Mouse (Mus musculus): ENCODE data around the gene Trim44. TPM values are rescaled to one million over a fixed set of nuclear protein-coding genes. Genes with fewer than 3 reads are reported as not detected.

Gene Trim44
- polyA plus RNA-seq, 1 experiment from 2014 or later = 57.1 TPM

GRCm38 (mm10) chr2:102362266-102362665 is 45.4 kb downstream of the Trim44 start:
- Histone ChIP-seq H3K36me3 (ENCODE audit: control insufficient read depth, insufficient read depth, low read length) (no peaks in the 10 kb centered on the region), H3K4me3 (ENCODE audit: low read depth, low read length) (no peak overlapping the region), H3K27ac (ENCODE audit: low read length) (no peak overlapping the region), H3K4me1 (ENCODE audit: control insufficient read depth, insufficient read depth, low read length) (peaks cover 3% of the 10 kb centered on the region), H3K27me3 (ENCODE audit: control insufficient read depth, insufficient read depth, low read depth, low read length) (no peaks in the 10 kb centered on the region), H3K4me2 (ENCODE audit: low read length) (no peak overlapping the region), H3K9me3 (replicated peaks; ENCODE audit: control insufficient read depth, low read length, poor library complexity, severe bottlenecking) (no peaks in the 10 kb centered on the region), H3K9ac (ENCODE audit: low read depth, low read length) (no peak overlapping the region)
- 92% methylated on average over 2 of the region's 2 CpGs for WGBS
- no peak for ATAC-seq

DNA sequence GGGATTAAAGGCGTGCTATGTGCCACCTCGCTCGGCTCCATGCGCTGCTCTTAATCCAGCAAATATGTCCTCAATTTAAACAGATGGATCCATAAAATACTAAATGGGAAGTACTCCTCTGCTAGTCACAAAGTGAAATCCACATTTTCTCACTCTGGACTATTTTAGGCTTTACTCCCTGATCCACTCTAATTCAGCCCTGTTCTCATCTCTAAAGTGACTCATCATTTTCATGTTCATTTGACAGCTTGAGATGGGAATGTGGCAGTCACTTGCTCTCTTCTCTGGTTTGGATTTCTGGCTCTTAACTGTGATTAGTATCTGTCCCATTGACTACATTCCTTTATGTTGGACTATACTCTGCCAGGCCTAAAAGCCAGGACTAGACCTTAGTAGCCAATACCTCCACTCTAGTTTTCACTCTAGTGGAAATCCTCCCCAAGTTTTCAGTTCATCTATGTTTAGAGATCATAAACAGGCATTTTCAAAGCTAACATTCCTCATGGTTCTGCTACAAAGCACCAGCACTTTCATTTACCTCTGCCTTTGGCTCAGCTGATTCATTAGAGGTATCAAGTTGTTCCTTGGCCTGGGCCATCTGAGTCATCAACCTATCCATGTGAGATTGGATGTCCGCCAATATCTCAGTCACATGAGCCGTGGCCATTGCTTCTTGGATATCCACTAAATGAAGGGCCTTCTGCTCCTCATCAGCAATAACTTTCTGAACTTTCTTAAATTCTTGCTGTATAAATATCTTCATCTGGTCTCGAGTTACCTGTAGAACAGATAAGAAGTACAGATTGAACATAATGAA is 50.5 kb downstream of the Trim44 start:
- no peaks in the 10 kb centered on the region for H3K9me3 ChIP-seq (replicated peaks; ENCODE audit: control insufficient read depth, low read length, poor library complexity, severe bottlenecking)
- no peak overlapping the region for H3K9ac ChIP-seq (ENCODE audit: low read depth, low read length)
- H3K27me3 ChIP-seq (ENCODE audit: control insufficient read depth, insufficient read depth, low read depth, low read length) = no peaks in the 10 kb centered on the region
- WGBS = over 99% methylated on average over 7 of the region's 7 CpGs
- H3K4me1 ChIP-seq (ENCODE audit: control insufficient read depth, insufficient read depth, low read length) = peaks cover 2% of the 10 kb centered on the region; the same call in 1 of the 2 replicates
- no peak for ATAC-seq
- no peak overlapping the region for H3K4me2 ChIP-seq (ENCODE audit: low read length)
- H3K27ac ChIP-seq (ENCODE audit: low read length) = no peak overlapping the region
- H3K36me3 ChIP-seq (ENCODE audit: control insufficient read depth, insufficient read depth, low read length) = peaks cover 7% of the 10 kb centered on the region
- no peak overlapping the region for H3K4me3 ChIP-seq (ENCODE audit: low read depth, low read length)

DNA sequence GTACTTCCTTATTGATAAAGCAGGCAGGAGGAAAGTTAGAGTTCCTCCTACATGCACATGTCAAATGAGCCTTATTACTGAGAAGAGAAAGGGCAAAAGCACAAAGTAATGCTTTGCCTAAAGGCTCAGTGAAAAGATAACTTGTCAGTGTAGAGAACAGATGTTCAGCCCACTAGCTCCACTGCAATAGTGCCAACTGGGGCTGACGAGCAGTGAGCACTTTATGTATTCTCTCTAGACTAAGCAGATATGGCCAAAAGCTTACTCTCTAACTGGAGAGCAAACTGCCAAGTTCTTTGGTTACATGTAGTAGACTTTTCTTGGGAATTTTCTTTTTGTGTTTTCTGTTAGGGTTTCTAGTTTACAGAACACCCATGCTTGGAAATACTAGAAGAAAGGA is 53.6 kb downstream of the Trim44 start:
- Histone ChIP-seq H3K4me3 (ENCODE audit: low read depth, low read length) (no peak overlapping the region), H3K27ac (ENCODE audit: low read length) (no peak overlapping the region), H3K4me2 (ENCODE audit: low read length) (no peak overlapping the region), H3K9me3 (replicated peaks; ENCODE audit: control insufficient read depth, low read length, poor library complexity, severe bottlenecking) (no peaks in the 10 kb centered on the region), H3K36me3 (ENCODE audit: control insufficient read depth, insufficient read depth, low read length) (peaks cover 7% of the 10 kb centered on the region), H3K27me3 (ENCODE audit: control insufficient read depth, insufficient read depth, low read depth, low read length) (no peaks in the 10 kb centered on the region), H3K4me1 (ENCODE audit: control insufficient read depth, insufficient read depth, low read length) (no peaks in the 10 kb centered on the region), H3K9ac (ENCODE audit: low read depth, low read length) (no peak overlapping the region)
- ATAC-seq = no peak
- 82% methylated on average over 1 of the region's 1 CpGs for WGBS

DNA sequence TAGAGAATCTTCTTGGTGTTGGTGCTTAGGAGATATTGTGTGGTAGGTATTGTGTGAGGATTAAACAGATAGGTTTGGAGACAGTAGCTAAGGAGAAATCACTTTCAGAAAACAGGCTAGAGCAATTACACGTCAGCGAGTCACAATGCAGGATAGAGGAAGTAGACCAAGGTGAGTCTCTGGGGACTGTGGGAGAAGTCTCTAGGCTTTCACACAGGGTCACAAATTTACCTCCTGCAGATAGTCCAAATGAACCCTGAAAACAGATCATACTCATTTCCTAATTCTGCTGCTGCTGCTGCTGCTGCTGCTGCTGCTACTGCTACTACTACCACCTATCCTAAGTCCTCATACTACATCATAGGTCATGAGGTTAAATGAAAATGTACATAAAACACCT is 66.2 kb downstream of the Trim44 start:
- no peak overlapping the region for H3K4me2 ChIP-seq (ENCODE audit: low read length)
- no peaks in the 10 kb centered on the region for H3K27me3 ChIP-seq (ENCODE audit: control insufficient read depth, insufficient read depth, low read depth, low read length)
- ATAC-seq = no peak
- peaks cover 9% of the 10 kb centered on the region for H3K4me1 ChIP-seq (ENCODE audit: control insufficient read depth, insufficient read depth, low read length)
- WGBS = 84% methylated on average over 2 of the region's 2 CpGs
- no peak overlapping the region for H3K27ac ChIP-seq (ENCODE audit: low read length)
- H3K36me3 ChIP-seq (ENCODE audit: control insufficient read depth, insufficient read depth, low read length) = no peaks in the 10 kb centered on the region
- H3K4me3 ChIP-seq (ENCODE audit: low read depth, low read length) = no peak overlapping the region
- H3K9me3 ChIP-seq (replicated peaks; ENCODE audit: control insufficient read depth, low read length, poor library complexity, severe bottlenecking) = no peaks in the 10 kb centered on the region
- no peak overlapping the region for H3K9ac ChIP-seq (ENCODE audit: low read depth, low read length)

- no peak for ATAC-seq
- Histone ChIP-seq H3K36me3 (ENCODE audit: control insufficient read depth, insufficient read depth, low read length) (no peaks in the 10 kb centered on the region), H3K4me3 (ENCODE audit: low read depth, low read length) (no peak overlapping the region), H3K9me3 (replicated peaks; ENCODE audit: control insufficient read depth, low read length, poor library complexity, severe bottlenecking) (no peaks in the 10 kb centered on the region), H3K4me2 (ENCODE audit: low read length) (no peak overlapping the region), H3K4me1 (ENCODE audit: control insufficient read depth, insufficient read depth, low read length) (peaks cover 10% of the 10 kb centered on the region), H3K9ac (ENCODE audit: low read depth, low read length) (no peak overlapping the region), H3K27me3 (ENCODE audit: control insufficient read depth, insufficient read depth, low read depth, low read length) (no peaks in the 10 kb centered on the region), H3K27ac (ENCODE audit: low read length) (no peak overlapping the region)
- 63% methylated on average over 1 of the region's 1 CpGs for WGBS
These were observed 70.8 kb downstream of the Trim44 start for GRCm38 (mm10) chr2:102336816-102337215.

DNA sequence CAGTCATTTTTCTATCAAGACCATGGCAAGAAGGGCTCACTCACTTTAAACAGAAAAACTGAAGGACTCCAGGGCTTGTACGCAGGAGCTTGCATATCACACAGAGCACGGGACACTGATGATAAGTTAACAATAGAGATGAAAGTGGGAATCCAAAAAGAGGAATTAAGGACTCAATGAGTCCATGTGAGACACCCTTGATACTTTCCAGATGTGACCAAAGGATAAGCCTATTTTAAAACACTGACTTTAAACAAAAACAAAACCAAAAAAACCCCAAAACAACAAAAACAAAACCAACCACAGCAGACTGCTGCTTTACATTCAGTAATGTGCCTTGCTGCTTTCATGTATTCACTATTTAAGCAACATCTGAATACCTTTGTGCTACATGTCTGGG is 75.7 kb downstream of the Trim44 start:
- no peaks in the 10 kb centered on the region for H3K9me3 ChIP-seq (replicated peaks; ENCODE audit: control insufficient read depth, low read length, poor library complexity, severe bottlenecking)
- H3K4me1 ChIP-seq (ENCODE audit: control insufficient read depth, insufficient read depth, low read length) = peaks cover 6% of the 10 kb centered on the region
- H3K36me3 ChIP-seq (ENCODE audit: control insufficient read depth, insufficient read depth, low read length) = no peaks in the 10 kb centered on the region
- H3K4me3 ChIP-seq (ENCODE audit: low read depth, low read length) = no peak overlapping the region
- no peak overlapping the region for H3K4me2 ChIP-seq (ENCODE audit: low read length)
- no peak overlapping the region for H3K9ac ChIP-seq (ENCODE audit: low read depth, low read length)
- 61% methylated on average over 2 of the region's 2 CpGs for WGBS
- no peak for ATAC-seq
- H3K27me3 ChIP-seq (ENCODE audit: control insufficient read depth, insufficient read depth, low read depth, low read length) = no peaks in the 10 kb centered on the region
- no peak overlapping the region for H3K27ac ChIP-seq (ENCODE audit: low read length)

DNA sequence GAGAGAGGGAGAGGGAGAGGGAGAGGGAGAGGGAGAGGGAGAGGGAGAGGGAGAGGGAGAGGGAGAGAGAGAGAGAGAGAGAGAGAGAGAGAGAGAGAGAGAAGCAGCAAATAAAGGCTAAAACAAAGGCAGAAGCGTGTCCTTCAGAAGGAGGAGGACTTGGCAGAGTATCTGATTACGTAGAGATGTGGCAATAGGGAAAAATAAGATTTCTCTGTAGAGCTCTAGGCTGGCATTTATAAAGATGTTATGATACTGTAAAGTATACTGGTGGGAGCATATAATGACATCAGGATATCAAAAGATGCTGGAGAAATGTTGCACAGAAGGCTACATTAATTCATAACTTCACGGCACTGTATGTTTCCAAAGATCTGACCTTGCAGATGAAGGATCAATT is 76.5 kb downstream of the Trim44 start:
- Histone ChIP-seq H3K4me3 (ENCODE audit: low read depth, low read length) (no peak overlapping the region), H3K9ac (ENCODE audit: low read depth, low read length) (no peak overlapping the region), H3K36me3 (ENCODE audit: control insufficient read depth, insufficient read depth, low read length) (no peaks in the 10 kb centered on the region), H3K27me3 (ENCODE audit: control insufficient read depth, insufficient read depth, low read depth, low read length) (no peaks in the 10 kb centered on the region), H3K9me3 (replicated peaks; ENCODE audit: control insufficient read depth, low read length, poor library complexity, severe bottlenecking) (no peaks in the 10 kb centered on the region), H3K4me1 (ENCODE audit: control insufficient read depth, insufficient read depth, low read length) (no peaks in the 10 kb centered on the region), H3K27ac (ENCODE audit: low read length) (no peak overlapping the region), H3K4me2 (ENCODE audit: low read length) (no peak overlapping the region)
- ATAC-seq = no peak
- WGBS = 74% methylated on average over 3 of the region's 3 CpGs

- Histone ChIP-seq H3K4me2 (ENCODE audit: low read length) (no peak overlapping the region), H3K4me3 (ENCODE audit: low read depth, low read length) (no peak overlapping the region), H3K9me3 (replicated peaks; ENCODE audit: control insufficient read depth, low read length, poor library complexity, severe bottlenecking) (no peaks in the 10 kb centered on the region), H3K9ac (ENCODE audit: low read depth, low read length) (no peak overlapping the region), H3K27me3 (ENCODE audit: control insufficient read depth, insufficient read depth, low read depth, low read length) (no peaks in the 10 kb centered on the region), H3K4me1 (ENCODE audit: control insufficient read depth, insufficient read depth, low read length) (peaks cover 1% of the 10 kb centered on the region; the same call in 1 of the 2 replicates), H3K36me3 (ENCODE audit: control insufficient read depth, insufficient read depth, low read length) (no peaks in the 10 kb centered on the region), H3K27ac (ENCODE audit: low read length) (no peak overlapping the region)
- WGBS = 95% methylated on average over 2 of the region's 2 CpGs
- no peak for ATAC-seq
These were observed 81.7 kb downstream of the Trim44 start for GRCm38 (mm10) chr2:102325921-102326320.

DNA sequence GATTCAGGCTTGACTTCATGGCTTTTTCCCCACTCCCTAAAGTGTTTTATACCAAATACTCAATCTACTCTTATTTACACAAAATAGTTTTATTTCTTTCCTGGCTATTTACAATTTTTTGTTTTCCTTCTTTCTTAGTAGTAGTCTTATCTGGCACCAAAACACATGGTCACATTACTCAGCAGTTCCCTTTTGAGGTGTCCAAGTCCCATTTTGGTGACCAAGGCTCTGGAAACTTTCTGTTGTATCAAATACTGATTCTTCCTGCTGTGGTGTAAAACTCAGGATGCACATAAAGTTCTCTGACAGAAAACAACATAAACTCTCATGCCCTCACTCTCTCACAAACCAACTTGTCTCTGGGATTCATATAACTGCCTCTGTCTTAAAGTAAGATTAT is 83.3 kb downstream of the Trim44 start:
- no peak for ATAC-seq
- no peaks in the 10 kb centered on the region for H3K36me3 ChIP-seq (ENCODE audit: control insufficient read depth, insufficient read depth, low read length)
- no peak overlapping the region for H3K27ac ChIP-seq (ENCODE audit: low read length)
- H3K27me3 ChIP-seq (ENCODE audit: control insufficient read depth, insufficient read depth, low read depth, low read length) = no peaks in the 10 kb centered on the region
- no peaks in the 10 kb centered on the region for H3K9me3 ChIP-seq (replicated peaks; ENCODE audit: control insufficient read depth, low read length, poor library complexity, severe bottlenecking)
- no peak overlapping the region for H3K9ac ChIP-seq (ENCODE audit: low read depth, low read length)
- no peak overlapping the region for H3K4me3 ChIP-seq (ENCODE audit: low read depth, low read length)
- peaks cover 3% of the 10 kb centered on the region; the same call in 1 of the 2 replicates for H3K4me1 ChIP-seq (ENCODE audit: control insufficient read depth, insufficient read depth, low read length)
- H3K4me2 ChIP-seq (ENCODE audit: low read length) = no peak overlapping the region

Data from midbrain, embryonic 16.5 days (tissue).